Mouse (Mus musculus) neural tube, embryonic 13.5 days (tissue): ENCODE results near the gene Tbc1d17. TPM values are rescaled to one million over a fixed set of nuclear protein-coding genes. Genes with fewer than 3 reads are reported as not detected.
A peak's percentile ranks its signal among the peaks of the same experiment; 100 is the strongest.

Source experiments
- ATAC-seq: fragments of 200-750 bp; cut with Nextera tagmentation; 2 replicates; pipeline ENCODE4 v1.8.0; 2017; ENCODE audit warnings: low read depth, mild to moderate bottlenecking, moderate TSS enrichment, moderate library complexity
- H3K27ac ChIP-seq: fragments of 300-500 bp; sonication (generic); replicated peaks from 2 replicates; pipeline ENCODE4 v1.5.1; 2015; ENCODE audit warnings: moderate library complexity, mild to moderate bottlenecking, inconsistent platforms
- H3K27me3 ChIP-seq: fragments of 300-500 bp; sonication (generic); 2 replicates; pipeline ENCODE4 v1.6.1; 2015; ENCODE audit warnings: mild to moderate bottlenecking, inconsistent platforms
- H3K36me3 ChIP-seq: fragments of 300-500 bp; sonication (generic); 2 replicates; pipeline ENCODE4 v1.6.1; 2015; ENCODE audit warnings: mild to moderate bottlenecking, inconsistent platforms
- H3K4me1 ChIP-seq: fragments of 300-500 bp; sonication (generic); replicated peaks from 2 replicates; pipeline ENCODE4 v1.6.1; 2015; ENCODE audit warnings: inconsistent platforms
- H3K4me2 ChIP-seq: fragments of 300-500 bp; sonication (generic); 2 replicates; pipeline ENCODE4 v1.6.1; 2015; ENCODE audit warnings: inconsistent platforms, mild to moderate bottlenecking, moderate library complexity
- H3K4me3 ChIP-seq: fragments of 300-500 bp; sonication (generic); 2 replicates; pipeline ENCODE4 v1.5.1; 2015; ENCODE audit warnings: mild to moderate bottlenecking, inconsistent platforms
- H3K9ac ChIP-seq: fragments of 300-500 bp; sonication (generic); 2 replicates; pipeline ENCODE4 v1.6.1; 2015; ENCODE audit warnings: moderate library complexity, mild to moderate bottlenecking, inconsistent platforms
- H3K9me3 ChIP-seq: fragments of 300-500 bp; sonication (generic); 2 replicates; pipeline ENCODE4 v1.6.1; 2016; ENCODE audit warnings: inconsistent platforms
- WGBS: fragments of 180-500 bp; shearing (Covaris S2); methylation state at CpG from one replicate; pipeline ENCODE4 v1.1.7; 2015; 5-methylcytosine and 5-hydroxymethylcytosine counted together
- polyA plus RNA-seq: library from polyadenylated mRNA; unstranded; fragments of >200 nt; fragmentation: Nextera tagmentation; extraction: Ambion mirVana; gene quantifications from 2 replicates; pipeline ENCODE4 v1.2.1, GENCODE M21; 2015

Gene Tbc1d17
- polyA plus RNA-seq, 1 experiment from 2014 or later = 101 TPM

- Histone ChIP-seq H3K27me3 (no peaks in the 10 kb centered on the region), H3K4me3 (peak overlapping the region; percentile 97), H3K9ac (peak overlapping the region; percentile 99), H3K36me3 (peaks cover 42% of the 10 kb centered on the region), H3K4me1 (peaks cover 59% of the 10 kb centered on the region), H3K9me3 (no peaks in the 10 kb centered on the region), H3K4me2 (peak overlapping the region; percentile 99), H3K27ac (no peak overlapping the region)
- no peak for ATAC-seq
- WGBS = 64% methylated on average over 9 of the region's 9 CpGs
Measured at GRCm38 (mm10) chr7:44867802-44868201, 18.9 kb upstream of the Tbc1d17 start.

GRCm38 (mm10) chr7:44867010-44867702 is 18.3 kb upstream of the Tbc1d17 start:
- H3K27ac ChIP-seq = peak overlapping the region; percentile 38; the same call in 1 of the 2 replicates
- H3K27me3 ChIP-seq = no peaks in the 10 kb centered on the region
- H3K4me3 ChIP-seq = peak overlapping the region; percentile 97

GRCm38 (mm10) chr7:44866276-44867009 is 17.6 kb upstream of the Tbc1d17 start:
- Histone ChIP-seq H3K27ac (peak overlapping the region; percentile 38), H3K36me3 (peaks cover 55% of the 10 kb centered on the region), H3K4me1 (peaks cover 62% of the 10 kb centered on the region), H3K4me2 (peak overlapping the region; percentile 99), H3K4me3 (peak overlapping the region; percentile 97), H3K9me3 (no peaks in the 10 kb centered on the region), H3K27me3 (no peaks in the 10 kb centered on the region), H3K9ac (peak overlapping the region; percentile 99)
- ATAC-seq = no peak
- WGBS = 59% methylated on average over 15 of the region's 15 CpGs

More at GRCm38 (mm10) chr7:44867010-44867702, 18.3 kb upstream of the Tbc1d17 start:
- 73% methylated on average over 19 of the region's 19 CpGs for WGBS
- no peak for ATAC-seq
- H3K36me3 ChIP-seq = peaks cover 48% of the 10 kb centered on the region
- H3K9ac ChIP-seq = peak overlapping the region; percentile 99
- no peaks in the 10 kb centered on the region for H3K9me3 ChIP-seq
- peaks cover 59% of the 10 kb centered on the region for H3K4me1 ChIP-seq
- H3K4me2 ChIP-seq = peak overlapping the region; percentile 99

GRCm38 (mm10) chr7:44864595-44865542 is 16.0 kb upstream of the Tbc1d17 start:
- Histone ChIP-seq H3K36me3 (peaks cover 56% of the 10 kb centered on the region), H3K4me2 (peak overlapping the region; percentile 99; the same call in 1 of the 2 replicates), H3K27me3 (no peaks in the 10 kb centered on the region), H3K9ac (peak overlapping the region; percentile 50; the same call in 1 of the 2 replicates), H3K4me1 (peaks cover 67% of the 10 kb centered on the region), H3K27ac (0 out of 2 replicates have a peak overlapping the region, but pooled peaks have one; percentile 38), H3K9me3 (no peaks in the 10 kb centered on the region), H3K4me3 (0 out of 2 replicates have a peak overlapping the region, but pooled peaks have one; percentile 97)
- WGBS = 82% methylated on average over 24 of the region's 24 CpGs
- no peak for ATAC-seq

- Histone ChIP-seq H3K9me3 (no peaks in the 10 kb centered on the region), H3K9ac (no peak overlapping the region), H3K4me3 (no peak overlapping the region), H3K4me1 (peaks cover 67% of the 10 kb centered on the region), H3K27me3 (no peaks in the 10 kb centered on the region), H3K27ac (no peak overlapping the region; the same call in 1 of the 2 replicates), H3K36me3 (peaks cover 56% of the 10 kb centered on the region), H3K4me2 (no peak overlapping the region)
- 86% methylated on average over 11 of the region's 11 CpGs for WGBS
- ATAC-seq = no peak
Measured at GRCm38 (mm10) chr7:44863982-44864494, 15.2 kb upstream of the Tbc1d17 start.

GRCm38 (mm10) chr7:44863210-44863609 is 14.3 kb upstream of the Tbc1d17 start:
- Histone ChIP-seq H3K36me3 (peaks cover 56% of the 10 kb centered on the region), H3K27ac (no peak overlapping the region; the same call in 1 of the 2 replicates), H3K4me1 (peaks cover 68% of the 10 kb centered on the region), H3K27me3 (no peaks in the 10 kb centered on the region), H3K4me2 (no peak overlapping the region), H3K9me3 (no peaks in the 10 kb centered on the region), H3K4me3 (no peak overlapping the region), H3K9ac (no peak overlapping the region)
- no peak for ATAC-seq
- 90% methylated on average over 14 of the region's 14 CpGs for WGBS

GRCm38 (mm10) chr7:44862434-44862833 is 13.6 kb upstream of the Tbc1d17 start:
- Histone ChIP-seq H3K4me2 (no peak overlapping the region), H3K9me3 (no peaks in the 10 kb centered on the region), H3K4me3 (no peak overlapping the region), H3K9ac (no peak overlapping the region), H3K36me3 (peaks cover 56% of the 10 kb centered on the region), H3K27ac (no peak overlapping the region), H3K4me1 (peaks cover 67% of the 10 kb centered on the region), H3K27me3 (no peaks in the 10 kb centered on the region)
- 90% methylated on average over 8 of the region's 8 CpGs for WGBS
- no peak for ATAC-seq

- no peak overlapping the region for H3K4me3 ChIP-seq
- WGBS = 82% methylated on average over 14 of the region's 14 CpGs
- H3K4me1 ChIP-seq = peaks cover 60% of the 10 kb centered on the region
- H3K36me3 ChIP-seq = peaks cover 51% of the 10 kb centered on the region
- H3K4me2 ChIP-seq = no peak overlapping the region
- H3K27ac ChIP-seq = no peak overlapping the region
- ATAC-seq = no peak
- no peaks in the 10 kb centered on the region for H3K27me3 ChIP-seq
- H3K9me3 ChIP-seq = no peaks in the 10 kb centered on the region
- 0 out of 2 replicates have a peak overlapping the region, but pooled peaks have one; percentile 43 for H3K9ac ChIP-seq
Measured at GRCm38 (mm10) chr7:44861429-44861816, 12.5 kb upstream of the Tbc1d17 start.

GRCm38 (mm10) chr7:44860576-44861428 is 11.9 kb upstream of the Tbc1d17 start:
- H3K4me2 ChIP-seq = no peak overlapping the region; the same call in 1 of the 2 replicates
- peak overlapping the region; percentile 43; the same call in 1 of the 2 replicates for H3K9ac ChIP-seq
- peak overlapping the region; percentile 38; the same call in 1 of the 2 replicates for H3K27ac ChIP-seq

GRCm38 (mm10) chr7:44859896-44860295 is 11.0 kb upstream of the Tbc1d17 start:
- H3K9me3 ChIP-seq = no peaks in the 10 kb centered on the region
- no peaks in the 10 kb centered on the region for H3K27me3 ChIP-seq
- no peak overlapping the region for H3K4me3 ChIP-seq
- H3K4me1 ChIP-seq = peaks cover 60% of the 10 kb centered on the region
- no peak overlapping the region for H3K4me2 ChIP-seq
- peaks cover 35% of the 10 kb centered on the region for H3K36me3 ChIP-seq
- no peak overlapping the region for H3K27ac ChIP-seq
- no peak for ATAC-seq
- WGBS = 92% methylated on average over 11 of the region's 11 CpGs
- no peak overlapping the region for H3K9ac ChIP-seq

More at GRCm38 (mm10) chr7:44860576-44861428, 11.9 kb upstream of the Tbc1d17 start:
- peak; percentile 3; the same call in 1 of the 2 replicates for ATAC-seq
- no peaks in the 10 kb centered on the region for H3K9me3 ChIP-seq
- 59% methylated on average over 22 of the region's 22 CpGs for WGBS
- no peaks in the 10 kb centered on the region for H3K27me3 ChIP-seq
- H3K4me1 ChIP-seq = peaks cover 60% of the 10 kb centered on the region
- 0 out of 2 replicates have a peak overlapping the region, but pooled peaks have one; percentile 3 for H3K4me3 ChIP-seq
- H3K36me3 ChIP-seq = peaks cover 44% of the 10 kb centered on the region
